Mouse (Mus musculus) heart, postnatal 0 days (tissue): ENCODE results near the gene Tff1.

Source experiments
- CTCF ChIP-seq: IDR thresholded peaks from 2 replicates; pipeline ENCODE4 v1.5.1; 2016; ENCODE audit warnings: antibody characterized with exemption, control low read depth, low read depth
- EP300 ChIP-seq: IDR thresholded peaks from 2 replicates; pipeline ENCODE4 v1.6.1; 2016; ENCODE audit warnings: antibody characterized with exemption, low read depth

- no peak for TF ChIP-seq EP300
- TF ChIP-seq CTCF, result peak; percentile 97
Measured at GRCm38 (mm10) chr17:31119429-31119828, 45.6 kb downstream of the Tff1 start.
